Mouse (Mus musculus) G1E (cell line): Measurements from ENCODE around the gene Sugct. TPM values are rescaled to one million over a fixed set of nuclear protein-coding genes. Genes with fewer than 3 reads are reported as not detected.

Source experiments
- ATAC-seq: 2 replicates; pipeline ENCODE4 v1.8.0; 2016; ENCODE audit warnings: mild to moderate bottlenecking; ENCODE audit not compliant: insufficient number of reproducible peaks, poor library complexity, low FRiP score, severe bottlenecking; ENCODE audit errors: extremely low read depth
- DNase-seq: peaks from one replicate; pipeline ENCODE4 v3.0.0; 2012; ENCODE audit warnings: low spot score
- H3K27me3 ChIP-seq: 2 replicates; pipeline ENCODE4 v1.6.1; 2012; ENCODE audit warnings: mild to moderate bottlenecking, low read length, inconsistent platforms; ENCODE audit not compliant: insufficient read depth
- H3K36me3 ChIP-seq: replicated peaks from 2 replicates; pipeline ENCODE3; 2012; ENCODE audit warnings: mild to moderate bottlenecking, inconsistent platforms
- H3K4me1 ChIP-seq: 2 replicates; pipeline ENCODE4 v1.6.1; 2012; ENCODE audit warnings: low read depth, low read length, inconsistent platforms, mixed read lengths; ENCODE audit not compliant: insufficient read depth
- H3K4me3 ChIP-seq: 2 replicates; pipeline ENCODE4 v1.5.1; 2012; ENCODE audit warnings: low read depth, mild to moderate bottlenecking, inconsistent platforms, low read length, moderate library complexity, mixed read lengths
- H3K9me3 ChIP-seq: replicated peaks from 2 replicates; pipeline ENCODE4 v1.6.1; 2012; ENCODE audit warnings: inconsistent platforms
- CTCF ChIP-seq: IDR thresholded peaks from 2 replicates; pipeline ENCODE4 v1.5.1; 2012; ENCODE audit warnings: low read depth, low read length, inconsistent platforms, mixed read lengths
- GATA1 ChIP-seq: IDR thresholded peaks from 2 replicates; pipeline ENCODE4 v1.6.1; 2012; ENCODE audit warnings: borderline replicate concordance, low read length, inconsistent platforms, mixed read lengths
- GATA2 ChIP-seq: IDR thresholded peaks from 2 replicates; pipeline ENCODE4 v1.6.1; 2012; ENCODE audit warnings: low read depth, low read length, inconsistent platforms, borderline replicate concordance
- POLR2AphosphoS5 ChIP-seq: IDR thresholded peaks from 2 replicates; pipeline ENCODE4 v1.6.1; 2012; ENCODE audit warnings: low read depth, low read length, inconsistent platforms; ENCODE audit not compliant: insufficient replicate concordance
- TAL1 ChIP-seq: conservative IDR thresholded peaks from 2 replicates; pipeline ENCODE4 v1.6.1; 2012; ENCODE audit warnings: low read depth, low read length, inconsistent platforms, mixed read lengths
- polyA plus RNA-seq: library from polyadenylated mRNA; stranded (reverse); fragments of >175 nt; gene quantifications from 2 replicates; pipeline ENCODE4 v1.2.3, GENCODE M21; 2012
- total RNA-seq, 2 experiments: library from RNA; stranded (forward) in 1 of 2; stranded (reverse) in 1 of 2; fragments of 200-1000 nt in 1 of 2; fragments of >200 nt in 1 of 2; fragmentation: Nextera tagmentation in 1 of 2; gene quantifications; 2 replicates each; pipeline ENCODE4 v1.2.3; 2014 to 2017

Sugct gene
- total and polyA plus RNA-seq, 3 experiments: 1.1 to 4.8 (median 1.8) TPM

GRCm38 (mm10) chr13:17296912-17297311, 398.4 kb downstream of the Sugct start:
- H3K9me3 ChIP-seq: no peaks in the 10 kb centered on the region
- TF ChIP-seq CTCF (no peak), GATA2 (no peak), POLR2AphosphoS5 (no peak), GATA1 (no peak), TAL1 (no peak)
- no peaks in the 10 kb centered on the region for H3K4me1 ChIP-seq
- DNase-seq (no peak), ATAC-seq (no peak)
- peaks cover 5% of the 10 kb centered on the region; the same call in 1 of the 2 replicates for H3K27me3 ChIP-seq
- H3K4me3 ChIP-seq: no peak overlapping the region
- no peaks in the 10 kb centered on the region for H3K36me3 ChIP-seq

- DNase-seq: no peak
- no peaks in the 10 kb centered on the region for H3K36me3 ChIP-seq
- ATAC-seq: no peak
- TF ChIP-seq POLR2AphosphoS5 (no peak), TAL1 (no peak), GATA2 (no peak), GATA1 (no peak), CTCF (no peak)
- H3K4me1 ChIP-seq: no peaks in the 10 kb centered on the region
- peaks cover 5% of the 10 kb centered on the region; the same call in 1 of the 2 replicates for H3K27me3 ChIP-seq
- H3K9me3 ChIP-seq: no peaks in the 10 kb centered on the region
- H3K4me3 ChIP-seq: no peak overlapping the region
These were observed 398.9 kb downstream of the Sugct start for GRCm38 (mm10) chr13:17296460-17296859.

- Histone ChIP-seq H3K9me3 (no peaks in the 10 kb centered on the region), H3K36me3 (no peaks in the 10 kb centered on the region), H3K27me3 (peaks cover 5% of the 10 kb centered on the region; the same call in 1 of the 2 replicates), H3K4me3 (no peak overlapping the region), H3K4me1 (no peaks in the 10 kb centered on the region)
- TF ChIP-seq GATA2 (no peak), GATA1 (no peak), CTCF (no peak), POLR2AphosphoS5 (no peak), TAL1 (no peak)
- ATAC-seq: no peak
- no peak for DNase-seq
These were observed 404.3 kb downstream of the Sugct start for GRCm38 (mm10) chr13:17291057-17291456.

GRCm38 (mm10) chr13:17288377-17288776, 407.0 kb downstream of the Sugct start:
- TF ChIP-seq POLR2AphosphoS5: no peak
- TF ChIP-seq TAL1: no peak
- no peak for TF ChIP-seq GATA1
- TF ChIP-seq GATA2: no peak
- no peak for TF ChIP-seq CTCF
- H3K36me3 ChIP-seq: no peaks in the 10 kb centered on the region
- no peak for DNase-seq

DNA sequence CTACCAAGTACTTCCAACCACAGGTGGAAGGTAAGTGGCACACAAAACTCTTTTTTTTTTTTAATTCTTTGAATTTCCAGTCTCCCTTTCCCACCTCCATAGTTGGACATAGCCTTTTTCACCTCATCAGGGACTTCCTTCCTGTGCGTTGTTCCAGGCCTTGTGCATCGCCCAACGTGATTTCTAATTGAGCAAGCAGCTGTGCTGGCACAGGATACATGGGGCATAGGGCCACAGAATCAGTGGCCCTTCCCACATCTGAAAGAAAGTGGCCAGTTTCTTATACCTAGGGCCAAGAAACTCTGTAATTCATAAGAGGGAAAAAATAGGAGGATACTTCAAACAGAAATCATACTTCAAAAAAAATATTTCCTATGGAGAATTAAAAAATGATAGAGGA, 449.4 kb downstream of the Sugct start:
- DNase-seq: no peak
- ATAC-seq: no peak

More at GRCm38 (mm10) chr13:17288377-17288776, 407.0 kb downstream of the Sugct start:
- Histone ChIP-seq H3K9me3 (no peaks in the 10 kb centered on the region), H3K4me3 (no peak overlapping the region), H3K27me3 (peaks cover 3% of the 10 kb centered on the region; the same call in 1 of the 2 replicates), H3K4me1 (no peaks in the 10 kb centered on the region)
- no peak for ATAC-seq

DNA sequence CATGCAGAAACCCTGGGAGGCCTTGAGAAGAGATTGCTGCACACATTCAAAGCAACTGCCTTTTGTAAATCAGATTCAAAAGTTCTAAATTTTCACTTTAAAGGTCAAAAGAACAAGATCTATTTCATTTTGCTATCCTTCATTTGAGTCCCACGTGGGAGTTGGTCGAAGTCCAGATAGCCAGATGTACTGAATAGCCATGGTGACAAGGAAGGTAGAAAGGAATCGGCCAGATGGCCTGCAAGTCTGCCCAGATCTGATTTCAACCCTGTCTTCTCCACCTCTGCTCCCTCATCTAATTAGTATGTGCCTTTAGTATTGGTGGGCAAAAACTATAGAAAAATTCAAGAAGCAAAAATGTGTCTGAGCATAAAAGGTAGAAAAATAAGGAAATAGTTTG, 478.8 kb downstream of the Sugct start:
- H3K27me3 ChIP-seq: no peaks in the 10 kb centered on the region
- DNase-seq (no peak), ATAC-seq (no peak)
- no peaks in the 10 kb centered on the region for H3K4me1 ChIP-seq
- H3K4me3 ChIP-seq: no peak overlapping the region
- TF ChIP-seq GATA1 (no peak), GATA2 (no peak), CTCF (no peak), POLR2AphosphoS5 (no peak), TAL1 (no peak)
- no peaks in the 10 kb centered on the region for H3K9me3 ChIP-seq
- no peaks in the 10 kb centered on the region for H3K36me3 ChIP-seq

More for the DNA sequence above, 449.4 kb downstream of the Sugct start:
- Histone ChIP-seq H3K4me3 (no peak overlapping the region), H3K36me3 (no peaks in the 10 kb centered on the region), H3K4me1 (no peaks in the 10 kb centered on the region), H3K9me3 (no peaks in the 10 kb centered on the region), H3K27me3 (no peaks in the 10 kb centered on the region)
- TF ChIP-seq CTCF (no peak), TAL1 (no peak), GATA2 (no peak), GATA1 (no peak), POLR2AphosphoS5 (no peak)
